Mouse (Mus musculus) left cerebral cortex, postnatal 14 days (tissue): ENCODE measurements around the gene Tsga13. TPM values are rescaled to one million over a fixed set of nuclear protein-coding genes. Genes with fewer than 3 reads are reported as not detected.

Experiments used
- DNase-seq, 2 experiments: peaks; one replicate each; pipeline ENCODE4 v3.0.0; 2021 to 2022; ENCODE audit warnings: low spot score in 2 of 2, mixed read lengths in 1 of 2
- intact Hi-C: fragments of 180-260 bp; cut with DNase I; formaldehyde crosslinking; loops from one replicate; pipeline ENCODE4 v1.15.1; 2025
- total RNA-seq, 2 experiments: library from RNA; stranded (reverse); gene quantifications; 2 replicates each; pipeline ENCODE4 v1.2.3; 2021

The Tsga13 gene
- total RNA-seq, 2 experiments from 2014 or later = 0.30 TPM; not detected in 1

DNA sequence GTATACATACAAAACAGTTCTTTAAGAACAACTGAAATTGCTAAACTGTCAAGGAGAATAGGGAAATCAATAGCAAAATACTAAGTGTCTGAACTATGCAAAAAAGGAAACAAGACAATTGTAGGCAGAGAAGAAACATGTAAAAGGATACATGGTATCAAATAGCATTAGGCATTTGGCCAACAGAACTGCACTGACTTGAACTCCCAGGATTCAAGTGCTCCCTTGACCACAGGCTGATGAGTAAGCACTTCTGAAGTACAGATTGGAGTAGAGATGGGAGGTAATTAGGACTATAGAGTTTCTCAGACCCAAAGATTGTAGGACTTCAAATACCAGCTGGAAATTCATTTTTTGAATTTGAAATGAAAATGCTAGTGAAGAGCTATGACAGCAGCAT is 38.7 kb downstream of the Tsga13 start:
- no peak for DNase-seq
- intact Hi-C loops = no loop called here

DNA sequence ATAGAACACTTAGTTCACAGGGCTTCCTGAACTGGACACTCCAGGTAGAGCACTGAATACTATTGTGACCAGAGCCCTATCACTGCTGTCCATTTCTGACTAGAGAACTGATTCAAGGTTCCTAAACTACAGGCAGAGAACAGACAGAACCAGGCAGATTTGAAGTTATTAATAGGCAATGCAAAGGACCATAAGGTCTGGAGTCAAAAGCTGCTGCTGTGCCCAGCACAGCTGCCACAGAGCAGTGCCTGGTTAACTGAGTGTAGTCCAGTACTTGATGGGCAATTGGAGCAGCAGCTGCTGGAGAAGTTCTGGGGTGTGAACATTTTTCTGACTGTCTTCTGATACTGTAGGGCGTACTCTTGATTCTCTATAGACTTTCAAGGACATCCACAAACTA is 48.9 kb downstream of the Tsga13 start:
- intact Hi-C loops = no loop called here
- no peak for DNase-seq

DNA sequence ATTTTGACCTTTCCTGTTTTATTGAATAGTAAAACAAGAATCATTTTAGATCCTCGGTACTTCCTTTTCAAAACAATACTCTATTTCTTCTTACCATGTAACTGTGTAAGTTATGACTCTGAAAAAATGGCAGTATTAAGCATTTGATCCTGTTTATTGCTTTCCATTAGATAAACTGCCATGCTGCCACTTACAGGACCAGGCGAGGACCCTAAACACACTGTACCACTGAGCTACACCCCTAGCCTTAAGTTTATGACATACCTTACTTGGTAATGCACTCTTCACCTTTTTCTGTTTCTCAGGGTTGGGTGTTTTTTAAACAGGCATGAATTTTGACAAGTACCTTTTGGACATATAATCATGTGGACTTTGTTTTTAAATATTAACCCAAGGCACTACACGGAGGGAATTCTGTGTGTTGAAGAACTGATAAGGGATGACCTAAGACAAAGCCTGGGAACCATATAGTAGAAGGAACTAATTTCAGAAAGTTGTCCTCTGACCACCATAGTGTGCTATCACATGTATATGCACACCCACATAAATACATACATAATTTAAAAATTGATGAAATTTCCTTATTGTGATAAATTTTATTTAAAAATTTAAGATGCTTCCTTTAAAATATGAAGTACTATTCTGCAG is 50.2 kb downstream of the Tsga13 start:
- intact Hi-C loops = no loop called here
- no peak for DNase-seq

DNA sequence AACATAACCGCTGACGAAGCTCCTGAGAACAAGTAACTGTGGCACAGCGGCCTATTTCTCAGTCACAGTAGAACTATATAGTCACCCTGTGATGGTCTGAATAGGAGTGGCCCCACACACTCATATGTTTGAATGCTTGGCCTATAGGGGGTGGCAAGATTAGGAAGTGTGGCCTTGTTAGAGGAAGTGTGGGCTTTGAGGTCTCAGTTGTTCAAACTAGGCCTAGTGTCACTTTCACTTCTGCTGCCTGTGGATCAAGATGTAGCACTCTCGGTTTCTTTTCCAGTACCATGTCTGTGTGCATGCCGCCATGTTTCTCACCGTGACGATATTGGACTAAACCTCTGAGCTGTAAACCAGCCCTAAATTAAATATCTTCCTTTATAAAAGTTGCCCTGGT is 59.4 kb downstream of the Tsga13 start:
- intact Hi-C loops = no loop called here
- no peak for DNase-seq

DNA sequence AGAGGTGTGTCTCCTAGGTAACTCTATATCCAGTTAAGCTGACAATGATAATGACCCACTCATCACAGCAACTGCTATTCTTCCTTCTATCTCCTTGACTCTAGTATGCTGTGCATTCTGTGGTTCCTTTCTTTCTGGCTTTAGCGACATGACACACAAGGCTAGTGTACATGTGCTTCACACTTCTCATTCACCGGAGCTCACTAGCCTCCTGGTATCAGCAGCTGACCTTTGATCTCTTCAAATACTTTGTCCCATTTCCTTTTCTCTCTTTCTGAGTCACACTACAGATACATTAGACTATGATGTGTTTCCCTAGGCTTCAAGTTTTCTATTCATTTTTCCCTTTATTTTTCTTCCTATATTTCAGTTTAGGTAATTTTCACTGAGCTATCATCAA is 60.2 kb downstream of the Tsga13 start:
- intact Hi-C loops = no loop called here

DNA sequence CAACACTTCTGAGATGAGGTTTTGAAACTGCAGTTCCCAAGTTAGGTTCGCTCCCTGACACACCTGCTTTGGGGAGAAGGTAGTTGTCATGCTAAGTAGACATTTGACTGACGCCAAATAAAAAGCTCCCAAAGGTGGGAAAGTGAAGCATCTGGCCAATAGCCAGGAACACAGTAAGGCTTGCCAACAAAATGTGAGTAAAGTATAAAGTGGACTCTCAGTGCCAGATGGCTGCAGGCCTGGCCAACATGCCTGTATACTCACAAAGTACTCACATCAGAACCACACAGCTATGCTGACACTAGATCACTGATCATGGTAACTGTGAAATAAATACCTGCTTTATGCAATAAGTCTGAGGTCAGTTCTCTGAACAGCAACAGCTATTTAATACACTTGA is 65.6 kb downstream of the Tsga13 start:
- no peak for DNase-seq
- intact Hi-C loops = no loop called here

More for the DNA sequence above, 60.2 kb downstream of the Tsga13 start:
- no peak for DNase-seq

Other genes with a start within 250 kb of the Tsga13 start
- gene Cep41, start 221.8 kb downstream of the Tsga13 start, total RNA-seq = 1 to 10 TPM; 7.2 to 7.4 TPM
- 100 to 1,000 TPM; 115 to 130 TPM for gene Mest, start 192.0 kb downstream of the Tsga13 start, total RNA-seq
- 10 to 100 TPM; 53.3 to 54.3 TPM for gene Copg2, start 18.8 kb downstream of the Tsga13 start, total RNA-seq
- gene Klf14, start 43.5 kb upstream of the Tsga13 start, total RNA-seq = 1 to 10 TPM in 1 of 2 experiments, under 1 TPM in 1; 0.83 to 1.0 TPM